Mouse (Mus musculus): ENCODE data around the gene Gm16223.

The Gm16223 gene

GRCm38 (mm10) chr5:42212353-42212752 lies 144.6 kb downstream of the Gm16223 start:
- DNase-seq (ENCODE audit: low spot score in 2 of 2): no peak

DNA sequence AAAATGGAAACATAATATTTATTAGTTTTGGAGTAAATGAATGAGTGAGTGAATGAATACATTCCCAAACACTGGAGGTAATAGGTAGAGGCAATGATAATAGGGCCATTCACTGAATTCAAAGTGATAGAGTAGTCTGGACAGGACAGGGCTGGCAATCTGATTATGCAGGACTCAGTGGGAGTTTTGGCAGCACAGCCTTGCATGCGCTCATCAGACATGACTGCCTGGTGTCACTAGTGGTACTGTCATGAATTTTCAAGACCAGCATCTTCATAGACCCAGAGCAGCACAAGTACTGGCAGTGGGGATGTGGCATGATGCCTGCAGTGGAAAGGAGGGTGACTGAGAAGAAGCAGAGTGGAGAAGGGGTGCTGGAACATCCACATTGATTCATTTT lies 157.1 kb downstream of the Gm16223 start:
- DNase-seq (ENCODE audit: low spot score in 2 of 2): no peak

GRCm38 (mm10) chr5:42228631-42229030 lies 160.9 kb downstream of the Gm16223 start:
- no peak for DNase-seq (ENCODE audit: low spot score in 2 of 2)

DNA sequence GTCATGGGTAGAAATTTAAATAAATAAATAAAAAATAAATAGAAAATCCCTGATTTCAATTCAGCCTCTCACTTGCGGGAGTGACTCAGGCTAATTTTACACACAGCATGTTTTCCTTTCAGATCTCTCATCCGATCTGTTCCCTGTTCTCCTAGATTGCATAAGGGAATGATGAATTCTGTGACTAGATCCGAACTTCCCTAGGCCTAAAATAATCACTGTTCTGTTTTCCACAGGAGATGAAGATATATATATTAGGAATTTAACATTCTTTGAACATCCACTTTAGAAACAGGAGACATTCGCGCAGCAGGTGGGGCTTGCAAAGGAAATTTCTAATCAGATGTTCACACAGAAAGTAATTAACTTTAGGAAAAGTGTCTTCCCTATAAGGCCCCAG lies 171.5 kb downstream of the Gm16223 start:
- no peak for DNase-seq (ENCODE audit: low spot score in 2 of 2)

GRCm38 (mm10) chr5:42239806-42240205 lies 172.0 kb downstream of the Gm16223 start:
- no peak for DNase-seq (ENCODE audit: low spot score in 2 of 2)

DNA sequence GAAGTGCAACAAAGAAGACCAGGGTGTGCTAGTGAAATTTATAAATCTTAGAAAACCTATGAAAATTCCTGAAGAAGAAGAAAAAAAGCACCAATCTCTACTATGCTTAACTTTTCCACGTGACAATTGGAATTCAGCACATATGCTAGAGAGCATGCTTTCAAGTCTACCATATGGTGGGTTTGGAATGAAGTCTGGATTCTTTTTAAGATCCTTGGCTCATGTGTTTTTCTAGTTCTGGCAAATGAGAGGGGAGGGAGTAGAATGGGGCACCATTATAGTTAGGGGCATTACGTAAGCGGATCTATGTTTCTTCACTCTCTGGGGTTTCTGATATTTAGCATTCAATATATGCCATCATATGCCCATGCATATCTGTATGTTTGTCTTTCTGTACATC lies 182.6 kb downstream of the Gm16223 start:
- no peak for DNase-seq (ENCODE audit: low spot score in 2 of 2)

All from frontal cortex, postnatal 10 days (tissue).